Mouse (Mus musculus): ENCODE measurements around the gene Fbxl7. TPM values are rescaled to one million over a fixed set of nuclear protein-coding genes. Genes with fewer than 3 reads are reported as not detected.
"Not testable (repeated sequence)": the region's sequence is repeated elsewhere in the genome, so short reads cannot be mapped to it uniquely, and the experiment has no call there.

The Fbxl7 gene
- polyA plus RNA-seq, 1 experiment: 0.86 TPM

DNA sequence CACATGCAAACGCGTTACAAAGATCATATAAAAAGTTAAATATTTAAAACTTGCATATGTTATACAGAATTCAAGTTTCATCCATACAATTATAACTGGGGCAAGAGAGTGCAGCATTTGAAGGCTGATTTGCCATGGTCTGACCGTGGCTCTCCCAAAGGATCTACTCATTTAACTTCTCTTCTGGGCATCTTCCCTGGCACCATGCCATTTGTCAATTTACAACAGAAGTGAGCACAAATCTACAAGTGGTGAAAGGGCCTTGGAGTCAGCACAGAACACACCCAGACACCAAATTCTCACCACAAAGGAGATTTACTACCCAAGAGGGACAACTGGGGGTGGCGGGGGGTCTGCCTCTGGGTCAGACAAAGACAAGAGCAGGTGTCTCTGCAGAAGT lies 64.2 kb downstream of the Fbxl7 start:
- no peak for DNase-seq (ENCODE audit: low read depth, low spot score)
- WGBS: 87% methylated on average over 4 of the region's 4 CpGs

- WGBS: 87% methylated on average over 1 of the region's 1 CpGs
- no peak for DNase-seq (ENCODE audit: low read depth, low spot score)
These were observed 78.4 kb downstream of the Fbxl7 start for GRCm38 (mm10) chr15:26816931-26817330.

DNA sequence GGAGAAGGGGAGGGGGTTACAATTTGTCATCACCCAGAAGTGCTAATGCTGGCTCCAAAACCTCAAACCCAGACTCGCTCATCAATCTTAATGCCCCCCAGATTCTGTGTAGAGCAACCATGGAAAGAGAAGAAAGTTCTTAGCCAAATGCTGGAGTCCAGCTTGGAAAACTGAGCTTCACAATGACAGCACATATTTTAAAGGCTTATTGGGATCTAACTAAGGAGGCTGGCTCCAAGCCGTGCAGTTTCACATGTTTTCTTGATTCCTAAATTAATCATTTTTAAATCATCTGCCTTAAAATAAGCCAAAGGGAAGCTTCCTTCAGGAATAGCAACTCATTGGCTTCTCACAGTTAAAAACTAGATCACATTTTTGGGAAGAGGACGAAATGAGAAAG lies 82.5 kb downstream of the Fbxl7 start:
- no peak for DNase-seq (ENCODE audit: low read depth, low spot score)
- 81% methylated on average over 3 of the region's 3 CpGs for WGBS

DNA sequence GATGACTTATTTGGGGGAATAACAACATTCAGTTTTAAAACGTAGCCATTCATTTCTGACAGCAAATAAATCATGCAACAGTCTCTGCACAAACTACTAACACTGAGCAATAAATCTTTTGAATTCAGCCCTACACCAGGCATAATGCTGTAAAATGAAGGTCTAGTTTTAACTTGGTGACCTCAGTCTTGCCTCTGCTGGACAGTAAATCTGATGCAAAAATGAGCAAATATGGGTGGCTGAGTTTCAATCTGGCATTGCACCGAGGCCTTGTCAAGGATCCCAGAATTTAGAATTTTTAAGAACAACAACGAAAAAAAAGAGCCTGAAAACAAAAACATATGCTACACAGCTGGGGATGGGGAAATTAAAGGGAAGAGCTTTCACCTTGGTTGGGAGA lies 85.8 kb downstream of the Fbxl7 start:
- no peak for DNase-seq (ENCODE audit: low read depth, low spot score)
- WGBS: 35% methylated on average over 3 of the region's 3 CpGs

GRCm38 (mm10) chr15:26804046-26804445 lies 91.3 kb downstream of the Fbxl7 start:
- no peak for DNase-seq (ENCODE audit: low read depth, low spot score)
- WGBS: 22% methylated on average over 5 of the region's 5 CpGs

- DNase-seq (ENCODE audit: low read depth, low spot score): no peak
- WGBS: 69% methylated on average over 3 of the region's 3 CpGs
These were observed 95.8 kb downstream of the Fbxl7 start for GRCm38 (mm10) chr15:26799457-26800021.

- WGBS: 62% methylated on average over 2 of the region's 2 CpGs
These were observed 99.4 kb downstream of the Fbxl7 start for GRCm38 (mm10) chr15:26795937-26796336.

DNA sequence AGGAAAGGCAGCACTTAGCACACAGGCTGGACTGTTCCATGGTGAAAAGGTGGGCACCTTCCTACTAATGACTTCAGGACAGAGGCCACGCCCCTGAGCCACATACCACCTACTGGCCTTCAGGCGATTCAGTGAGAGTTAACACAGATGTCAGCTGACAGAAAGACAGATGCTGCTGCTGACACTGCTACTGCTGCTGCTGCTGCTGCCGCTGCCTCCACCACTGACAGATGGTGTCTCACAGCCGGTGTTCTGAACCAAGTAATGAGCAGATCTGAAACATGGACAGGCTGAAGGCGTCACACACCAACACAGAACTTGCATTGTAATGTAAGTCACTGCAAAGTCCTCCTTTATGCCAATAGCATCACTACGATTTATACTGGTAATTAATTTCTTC lies 99.9 kb downstream of the Fbxl7 start:
- 64% methylated on average over 6 of the region's 6 CpGs for WGBS
- no peak for DNase-seq (ENCODE audit: low read depth, low spot score)

More at GRCm38 (mm10) chr15:26795937-26796336, 99.4 kb downstream of the Fbxl7 start:
- no peak for DNase-seq (ENCODE audit: low read depth, low spot score)

DNA sequence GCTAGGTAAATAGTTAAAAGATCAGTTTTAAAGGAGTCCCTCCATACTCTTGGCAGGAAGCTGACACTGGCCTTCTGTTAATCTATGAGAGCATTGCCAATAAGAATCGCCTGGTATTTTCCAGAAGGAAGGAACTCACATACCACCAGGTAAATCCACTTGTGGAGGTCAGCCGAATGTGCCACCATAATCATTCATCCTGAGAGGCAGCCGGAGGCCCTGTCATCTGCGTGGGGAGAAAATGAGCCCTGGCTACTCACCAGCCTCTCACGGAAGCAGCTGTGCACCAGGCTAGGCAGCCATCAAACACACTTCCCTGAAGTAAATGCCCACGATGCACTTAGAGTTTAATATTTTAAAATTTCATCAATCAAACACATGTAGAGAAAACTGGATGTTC lies 108.2 kb downstream of the Fbxl7 start:
- 81% methylated on average over 6 of the region's 6 CpGs for WGBS
- DNase-seq (ENCODE audit: low read depth, low spot score): no peak

GRCm38 (mm10) chr15:26780557-26780956 lies 114.8 kb downstream of the Fbxl7 start:
- 87% methylated on average over 3 of the region's 3 CpGs for WGBS
- DNase-seq (ENCODE audit: low read depth, low spot score): no peak

DNA sequence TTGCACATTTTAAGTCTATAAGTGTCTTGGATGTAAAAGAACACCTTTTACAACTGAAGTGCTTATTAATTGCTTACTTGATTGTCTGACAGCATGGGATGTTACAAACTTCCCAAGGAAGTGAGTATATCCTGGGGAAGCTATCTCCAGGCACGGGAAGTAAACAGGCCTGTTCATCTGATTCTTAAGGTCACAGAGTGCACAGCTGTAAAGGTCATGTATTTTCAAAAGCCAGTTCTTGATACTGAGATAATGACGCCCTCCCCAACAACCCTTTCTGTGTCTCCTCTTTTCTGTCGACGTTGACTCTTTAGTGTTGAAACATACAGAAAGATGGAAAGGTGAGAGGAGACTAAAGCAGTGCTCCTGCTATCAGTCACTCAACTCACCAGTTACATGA lies 116.3 kb downstream of the Fbxl7 start:
- no peak for DNase-seq (ENCODE audit: low read depth, low spot score)
- 56% methylated on average over 4 of the region's 4 CpGs for WGBS

- no peak for DNase-seq (ENCODE audit: low read depth, low spot score)
These were observed 119.7 kb downstream of the Fbxl7 start for GRCm38 (mm10) chr15:26775720-26776119.

DNA sequence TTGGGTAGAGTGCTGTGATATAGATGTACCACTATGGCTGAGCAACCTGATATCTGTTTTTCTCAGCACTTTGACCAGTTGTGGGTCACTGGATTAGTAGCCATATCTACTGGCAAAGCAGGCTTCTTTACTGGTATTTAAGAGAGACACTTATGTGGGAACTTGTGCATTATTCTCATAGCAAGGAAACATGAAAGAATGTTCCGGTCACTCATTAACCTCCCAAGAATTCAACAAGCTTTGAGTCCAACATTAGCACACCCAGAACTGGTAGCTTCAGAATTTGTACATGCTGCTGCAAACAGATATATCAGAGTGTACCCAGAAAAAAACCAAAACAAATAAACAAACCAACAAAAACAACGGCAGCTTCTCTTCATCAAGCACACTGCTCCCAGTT lies 120.5 kb downstream of the Fbxl7 start:
- 98% methylated on average over 2 of the region's 2 CpGs for WGBS
- no peak for DNase-seq (ENCODE audit: low read depth, low spot score)

GRCm38 (mm10) chr15:26761651-26762050 lies 133.7 kb downstream of the Fbxl7 start:
- WGBS: 31% methylated on average over 4 of the region's 4 CpGs
- no peak for DNase-seq (ENCODE audit: low read depth, low spot score)

GRCm38 (mm10) chr15:26748484-26748883 lies 146.9 kb downstream of the Fbxl7 start:
- 92% methylated on average over 3 of the region's 3 CpGs for WGBS
- DNase-seq (ENCODE audit: low read depth, low spot score): no peak

DNA sequence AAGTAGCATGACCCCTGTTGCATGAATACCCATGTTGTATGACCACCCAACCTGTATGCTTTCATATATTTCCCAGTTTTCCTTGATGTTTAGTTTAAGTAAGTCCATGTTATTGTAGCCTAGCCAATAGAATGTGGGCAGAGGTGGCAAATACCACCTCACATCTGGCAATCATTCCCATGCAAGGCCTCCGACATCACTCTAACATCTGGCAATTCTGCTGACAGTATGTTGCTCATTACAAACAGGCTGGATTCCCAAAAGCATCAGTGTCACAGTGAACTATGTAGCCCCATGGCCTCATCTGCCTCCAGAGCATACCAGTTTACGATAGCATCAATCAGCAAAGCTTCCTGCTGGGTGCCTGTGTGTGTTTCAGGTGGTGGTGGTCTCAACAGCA lies 163.0 kb downstream of the Fbxl7 start:
- no peak for DNase-seq (ENCODE audit: low read depth, low spot score)
- 82% methylated on average over 2 of the region's 2 CpGs for WGBS

- 43% methylated on average over 2 of the region's 2 CpGs for WGBS
- DNase-seq (ENCODE audit: low read depth, low spot score): no peak
These were observed 164.6 kb downstream of the Fbxl7 start for GRCm38 (mm10) chr15:26730760-26731159.

DNA sequence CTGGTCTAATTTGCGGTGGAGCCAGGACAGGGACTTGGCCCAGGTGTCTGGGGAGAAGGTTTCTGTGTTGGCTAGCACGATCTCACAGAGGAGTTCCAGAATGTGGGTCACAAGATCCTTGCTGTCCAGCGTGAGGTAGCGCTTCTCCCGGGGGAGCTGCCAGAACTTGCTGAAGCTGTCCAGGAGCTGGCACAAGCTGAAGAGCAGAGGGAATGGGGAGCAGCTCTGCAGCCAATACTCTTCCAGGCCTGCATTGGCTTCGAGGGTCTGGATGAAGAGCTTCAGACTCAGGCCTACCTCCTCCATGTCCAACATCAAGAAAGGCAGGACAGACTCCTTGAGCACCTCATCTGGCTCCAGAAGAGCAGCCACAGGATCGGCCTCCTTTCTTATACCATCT lies 166.0 kb downstream of the Fbxl7 start:
- DNase-seq (ENCODE audit: low read depth, low spot score): not testable (repeated sequence)
- 76% methylated on average over 6 of the region's 7 CpGs for WGBS

DNA sequence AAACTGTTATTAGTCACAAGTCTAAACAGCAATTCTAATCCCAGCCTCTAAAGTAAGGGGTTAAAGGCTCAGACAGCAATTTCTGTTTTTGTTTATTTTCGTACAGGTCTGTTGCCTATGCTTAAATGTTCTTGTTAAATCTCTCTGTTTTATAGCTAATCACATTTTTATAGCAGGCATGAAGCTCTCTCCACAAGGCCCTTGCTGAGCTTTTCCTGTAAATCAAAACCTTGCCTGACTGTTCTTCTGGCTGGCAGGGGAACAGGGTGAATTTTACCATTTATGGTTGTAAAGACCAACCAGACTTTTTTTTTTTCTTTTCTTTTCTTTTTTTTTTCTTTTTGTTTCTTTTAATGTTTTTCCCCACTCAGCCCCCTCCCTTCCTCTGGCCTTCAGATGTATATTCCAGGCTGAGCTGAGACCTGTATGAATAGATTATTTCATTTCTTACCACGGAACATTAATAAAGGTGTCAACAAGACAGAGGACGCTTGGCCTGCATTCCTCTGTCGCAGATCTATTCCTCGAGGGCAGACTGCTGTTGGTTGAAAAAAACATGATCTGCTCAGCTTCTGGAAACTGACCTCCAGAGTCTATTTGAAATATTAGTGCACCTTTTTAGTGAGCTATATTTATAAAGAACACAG lies 176.9 kb downstream of the Fbxl7 start:
- DNase-seq (ENCODE audit: low read depth, low spot score): no peak
- 36% methylated on average over 5 of the region's 5 CpGs for WGBS

DNA sequence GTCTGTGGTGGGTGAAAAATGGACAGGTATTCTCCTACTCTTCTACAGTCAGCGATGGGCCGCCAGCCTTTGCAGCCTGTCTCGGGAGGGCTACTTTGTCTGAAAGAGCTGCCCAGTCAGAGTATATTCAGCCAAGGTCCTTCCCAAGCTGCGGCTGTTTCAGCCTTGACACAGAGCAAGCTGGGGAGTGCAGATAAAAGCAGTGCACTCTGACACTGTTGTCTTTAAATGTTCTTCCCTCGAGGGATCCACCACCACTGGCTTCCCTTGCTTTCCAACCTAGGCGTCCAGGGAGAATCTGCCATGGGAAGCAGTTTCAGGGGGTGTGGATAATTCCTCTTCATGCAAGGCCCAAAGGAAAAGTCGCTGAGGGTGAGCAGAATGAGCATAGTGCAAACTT lies 177.4 kb downstream of the Fbxl7 start:
- no peak for DNase-seq (ENCODE audit: low read depth, low spot score)
- WGBS: 38% methylated on average over 7 of the region's 7 CpGs

- WGBS: 93% methylated on average over 2 of the region's 2 CpGs
- no peak for DNase-seq (ENCODE audit: low read depth, low spot score)
These were observed 179.2 kb downstream of the Fbxl7 start for GRCm38 (mm10) chr15:26716181-26716580.

DNA sequence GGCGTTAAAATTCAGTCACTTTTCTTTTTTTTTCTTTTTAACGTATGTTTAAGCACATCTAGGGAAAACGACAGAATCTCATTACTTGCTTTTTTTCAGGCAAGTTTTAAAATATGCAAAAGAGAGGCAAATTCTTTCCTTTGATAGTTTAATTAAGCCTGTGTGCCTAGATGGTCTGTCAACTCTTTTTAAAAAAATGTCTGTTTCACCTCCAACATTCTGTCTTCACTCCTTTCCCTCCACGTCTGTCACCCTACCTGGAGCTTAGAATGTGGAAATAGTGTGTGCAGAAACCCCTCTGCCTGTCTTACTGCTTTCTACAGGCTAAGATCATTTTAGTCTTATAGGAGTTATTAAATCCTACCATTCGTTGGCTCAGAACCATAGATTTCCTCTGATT lies 179.7 kb downstream of the Fbxl7 start:
- WGBS: 54% methylated on average over 5 of the region's 5 CpGs
- DNase-seq (ENCODE audit: low read depth, low spot score): no peak

Measured in large intestine, adult 2 months (tissue).